Mouse (Mus musculus) small intestine, adult 2 months (tissue): ENCODE measurements at regions not wholly inside any gene's neighbourhood (a gene's known extent, or its start where the extent isn't known, plus 50 kb on each side); places are given as distances from the start of the nearest gene placed in this dataset.
A peak's percentile ranks its signal among the peaks of the same experiment; 100 is the strongest.

Experiments used
- H3K27ac ChIP-seq: fragments of 200-500 bp; 2 replicates; pipeline ENCODE4 v1.5.1; 2012; ENCODE audit warnings: low read depth, low read length, control low read depth, inconsistent platforms; ENCODE audit not compliant: insufficient read depth
- H3K27me3 ChIP-seq: fragments of 200-500 bp; 2 replicates; pipeline ENCODE4 v1.6.1; 2012; ENCODE audit warnings: mild to moderate bottlenecking, moderate library complexity, low read length, inconsistent platforms; ENCODE audit not compliant: control insufficient read depth, insufficient read depth
- H3K36me3 ChIP-seq: fragments of 200-500 bp; 2 replicates; pipeline ENCODE4 v1.6.1; 2012; ENCODE audit warnings: mild to moderate bottlenecking, low read length, control low read depth, inconsistent platforms; ENCODE audit not compliant: control insufficient read depth, insufficient read depth
- H3K4me1 ChIP-seq: fragments of 200-500 bp; 2 replicates; pipeline ENCODE4 v1.6.1; 2012; ENCODE audit warnings: low read length, inconsistent platforms, mixed read lengths; ENCODE audit not compliant: control insufficient read depth, insufficient read depth, insufficient read length
- H3K4me3 ChIP-seq: fragments of 200-500 bp; 2 replicates; pipeline ENCODE4 v1.5.1; 2012; ENCODE audit warnings: low read depth, mild to moderate bottlenecking, control low read depth, inconsistent platforms, low read length, moderate library complexity
- CTCF ChIP-seq: fragments of 200-500 bp; IDR thresholded peaks from 2 replicates; pipeline ENCODE4 v1.5.1; 2012; ENCODE audit warnings: low read depth, mild to moderate bottlenecking, control low read depth, inconsistent platforms, low read length, moderate library complexity, mixed read lengths; ENCODE audit not compliant: insufficient replicate concordance, insufficient read length; ENCODE audit errors: extremely low read depth
- POLR2A ChIP-seq: fragments of 200-500 bp; IDR thresholded peaks from 2 replicates; pipeline ENCODE4 v1.6.1; 2012; ENCODE audit warnings: low read depth, mild to moderate bottlenecking, control low read depth, inconsistent platforms, low read length, moderate library complexity
- WGBS: fragments of 180-500 bp; shearing (Covaris S2); methylation state at CpG from one replicate; pipeline ENCODE4 v1.1.7; 2018; 5-methylcytosine and 5-hydroxymethylcytosine counted together

- H3K4me3 ChIP-seq, result no peak overlapping the region
- TF ChIP-seq POLR2A (no peak), CTCF (no peak)
- peaks cover 6% of the 10 kb centered on the region; the same call in 1 of the 2 replicates for H3K4me1 ChIP-seq
- 57% methylated on average over 6 of the region's 6 CpGs for WGBS
- no peaks in the 10 kb centered on the region for H3K27me3 ChIP-seq
- H3K36me3 ChIP-seq, result no peaks in the 10 kb centered on the region
- H3K27ac ChIP-seq, result no peak overlapping the region
Observed at GRCm38 (mm10) chr10:19105231-19105681, 89.8 kb upstream of the Tnfaip3 start.

- Histone ChIP-seq H3K36me3 (no peaks in the 10 kb centered on the region), H3K27ac (0 out of 2 replicates have a peak overlapping the region, but pooled peaks have one; percentile 42), H3K4me1 (peaks cover 10% of the 10 kb centered on the region; the same call in 1 of the 2 replicates), H3K27me3 (no peaks in the 10 kb centered on the region), H3K4me3 (no peak overlapping the region)
- TF ChIP-seq CTCF (no peak), POLR2A (no peak)
- 56% methylated on average over 5 of the region's 5 CpGs for WGBS
Observed at GRCm38 (mm10) chr10:19104671-19105203, 89.3 kb upstream of the Tnfaip3 start.

- H3K4me3 ChIP-seq, result no peak overlapping the region
- no peaks in the 10 kb centered on the region for H3K36me3 ChIP-seq
- no peak; the same call in 1 of the 2 replicates for TF ChIP-seq POLR2A
- no peak for TF ChIP-seq CTCF
- 22% methylated on average over 10 of the region's 10 CpGs for WGBS
- H3K27ac ChIP-seq, result peak overlapping the region; percentile 97
- peaks cover 17% of the 10 kb centered on the region; the same call in 1 of the 2 replicates for H3K4me1 ChIP-seq
- H3K27me3 ChIP-seq, result no peaks in the 10 kb centered on the region
Observed at GRCm38 (mm10) chr10:19099369-19100285, 84.2 kb upstream of the Tnfaip3 start.

GRCm38 (mm10) chr10:19094297-19094696 lies 78.8 kb upstream of the Tnfaip3 start:
- 17% methylated on average over 8 of the region's 8 CpGs for WGBS

GRCm38 (mm10) chr10:19093689-19094088 lies 78.2 kb upstream of the Tnfaip3 start:
- TF ChIP-seq POLR2A (no peak), CTCF (no peak)
- Histone ChIP-seq H3K27me3 (no peaks in the 10 kb centered on the region), H3K36me3 (no peaks in the 10 kb centered on the region), H3K4me1 (peaks cover 11% of the 10 kb centered on the region), H3K4me3 (no peak overlapping the region), H3K27ac (no peak overlapping the region)
- 46% methylated on average over 3 of the region's 3 CpGs for WGBS

More at GRCm38 (mm10) chr10:19094297-19094696, 78.8 kb upstream of the Tnfaip3 start:
- H3K36me3 ChIP-seq, result no peaks in the 10 kb centered on the region
- H3K27me3 ChIP-seq, result no peaks in the 10 kb centered on the region
- H3K4me3 ChIP-seq, result no peak overlapping the region
- TF ChIP-seq CTCF (peak; percentile 58; the same call in 1 of the 2 replicates), POLR2A (no peak)
- H3K4me1 ChIP-seq, result peaks cover 16% of the 10 kb centered on the region
- H3K27ac ChIP-seq, result no peak overlapping the region

GRCm38 (mm10) chr10:19091949-19092348 lies 76.5 kb upstream of the Tnfaip3 start:
- WGBS, result 90% methylated on average over 3 of the region's 3 CpGs
- Histone ChIP-seq H3K4me1 (peaks cover 15% of the 10 kb centered on the region), H3K27me3 (no peaks in the 10 kb centered on the region), H3K27ac (no peak overlapping the region), H3K4me3 (no peak overlapping the region), H3K36me3 (no peaks in the 10 kb centered on the region)
- TF ChIP-seq CTCF (no peak), POLR2A (no peak)

- H3K27me3 ChIP-seq, result no peaks in the 10 kb centered on the region
- WGBS, result 38% methylated on average over 3 of the region's 3 CpGs
- TF ChIP-seq POLR2A (no peak), CTCF (no peak)
- H3K36me3 ChIP-seq, result no peaks in the 10 kb centered on the region
- no peak overlapping the region for H3K27ac ChIP-seq
- peaks cover 17% of the 10 kb centered on the region for H3K4me1 ChIP-seq
- H3K4me3 ChIP-seq, result no peak overlapping the region
Observed at GRCm38 (mm10) chr10:19091110-19091509, 75.7 kb upstream of the Tnfaip3 start.

- WGBS, result 74% methylated on average over 1 of the region's 1 CpGs
- no peak for TF ChIP-seq POLR2A
- TF ChIP-seq CTCF, result no peak
- no peaks in the 10 kb centered on the region for H3K27me3 ChIP-seq
- no peaks in the 10 kb centered on the region for H3K36me3 ChIP-seq
- 0 out of 2 replicates have a peak overlapping the region, but pooled peaks have one; percentile 8 for H3K27ac ChIP-seq
- no peak overlapping the region for H3K4me3 ChIP-seq
- H3K4me1 ChIP-seq, result peaks cover 14% of the 10 kb centered on the region
Observed at GRCm38 (mm10) chr10:19086995-19087394, 71.5 kb upstream of the Tnfaip3 start.
